Mouse (Mus musculus): ENCODE measurements around the gene Ap1ar. TPM values are rescaled to one million over a fixed set of nuclear protein-coding genes. Genes with fewer than 3 reads are reported as not detected.
"Not testable (repeated sequence)": the region's sequence is repeated elsewhere in the genome, so short reads cannot be mapped to it uniquely, and the experiment has no call there.

Ap1ar gene
- total RNA-seq, 2 experiments from 2014 or later, result 22.2 to 25.1 TPM

- peak within 1 kb of the TSS; percentile 89 for H3K4me3 ChIP-seq
- intact Hi-C loops (cut with DNase I), result loop anchor here (5.0 kb wide), 1 partner anchor 48 kb away; the partner anchor contains the start of gene Ap1ar
- peak; percentile 78 for DNase-seq
- peak within 1 kb of the TSS; percentile 77 for H3K27ac ChIP-seq
- TF ChIP-seq CTCF (IDR thresholded peaks at IDR 0.05), result peak; percentile 7; the same call in 1 of the 2 replicates
These were observed 47.7 kb downstream of the Ap1ar start, which contains the start of gene Tifa for GRCm38 (mm10) chr3:127789500-127790191. Tifa (plus strand) TSS chr3:127789805.

- H3K27ac ChIP-seq, result peak overlapping the region; percentile 77; the same call in 1 of the 2 replicates
- no peak for DNase-seq
- H3K4me3 ChIP-seq, result peak overlapping the region; percentile 89
- no peak for TF ChIP-seq CTCF (IDR thresholded peaks at IDR 0.05)
- intact Hi-C loops (cut with DNase I), result no loop called here
These were observed 48.4 kb downstream of the Ap1ar start for GRCm38 (mm10) chr3:127788919-127789318.

- Histone ChIP-seq H3K27ac (no peak overlapping the region), H3K4me3 (no peak overlapping the region)
- intact Hi-C loops (cut with DNase I), result no loop called here
These were observed 49.3 kb downstream of the Ap1ar start for GRCm38 (mm10) chr3:127788038-127788437.

GRCm38 (mm10) chr3:127787032-127787431 lies 50.3 kb downstream of the Ap1ar start:
- no peak for TF ChIP-seq CTCF (IDR thresholded peaks at IDR 0.05)
- intact Hi-C loops (cut with DNase I), result no loop called here
- Histone ChIP-seq H3K27ac (no peak overlapping the region), H3K4me3 (no peak overlapping the region)
- DNase-seq, result no peak

More at GRCm38 (mm10) chr3:127788038-127788437, 49.3 kb downstream of the Ap1ar start:
- TF ChIP-seq CTCF (IDR thresholded peaks at IDR 0.05), result no peak
- DNase-seq, result no peak

- H3K27ac ChIP-seq; DNase-seq; intact Hi-C loops (cut with DNase I); H3K4me3 ChIP-seq: not testable (repeated sequence)
These were observed 53.6 kb downstream of the Ap1ar start for GRCm38 (mm10) chr3:127783680-127784079.

GRCm38 (mm10) chr3:127782921-127783320 lies 54.4 kb downstream of the Ap1ar start:
- intact Hi-C loops (cut with DNase I), result no loop called here
- H3K4me3 ChIP-seq, result no peak overlapping the region
- TF ChIP-seq CTCF (IDR thresholded peaks at IDR 0.05), result no peak
- H3K27ac ChIP-seq, result no peak overlapping the region
- DNase-seq, result no peak

- TF ChIP-seq CTCF (IDR thresholded peaks at IDR 0.05), result no peak
- H3K4me3 ChIP-seq, result no peak overlapping the region; the same call in 1 of the 2 replicates
- H3K27ac ChIP-seq, result no peak overlapping the region
- DNase-seq, result no peak
- intact Hi-C loops (cut with DNase I), result no loop called here
These were observed 56.4 kb downstream of the Ap1ar start for GRCm38 (mm10) chr3:127780921-127781320.

- intact Hi-C loops (cut with DNase I), result no loop called here
These were observed 57.2 kb downstream of the Ap1ar start, which contains the start of gene Alpk1 for GRCm38 (mm10) chr3:127780021-127780644. Alpk1 (minus strand) TSS chr3:127780527.

GRCm38 (mm10) chr3:127769146-127769545 lies 68.2 kb downstream of the Ap1ar start:
- intact Hi-C loops (cut with DNase I), result loop anchor here (10.0 kb wide), 1 partner anchor 176 kb away; no protein-coding TSS in a partner anchor
- TF ChIP-seq CTCF (IDR thresholded peaks at IDR 0.05), result no peak
- Histone ChIP-seq H3K27ac (no peak overlapping the region), H3K4me3 (no peak overlapping the region)
- no peak for DNase-seq

More at GRCm38 (mm10) chr3:127780021-127780644, 57.2 kb downstream of the Ap1ar start, which contains the start of gene Alpk1:
- peak; percentile 68 for TF ChIP-seq CTCF (IDR thresholded peaks at IDR 0.05)
- peak; percentile 74 for DNase-seq
- H3K27ac ChIP-seq, result peak within 1 kb of the TSS; percentile 85
- H3K4me3 ChIP-seq, result peak within 1 kb of the TSS; percentile 77

GRCm38 (mm10) chr3:127765971-127766370 lies 71.4 kb downstream of the Ap1ar start:
- DNase-seq, result no peak
- H3K4me3 ChIP-seq, result no peak overlapping the region
- no peak overlapping the region for H3K27ac ChIP-seq
- no peak for TF ChIP-seq CTCF (IDR thresholded peaks at IDR 0.05)
- intact Hi-C loops (cut with DNase I), result loop anchor here (10.0 kb wide), 1 partner anchor 179 kb away; no protein-coding TSS in a partner anchor

GRCm38 (mm10) chr3:127764541-127764940 lies 72.8 kb downstream of the Ap1ar start:
- Histone ChIP-seq H3K4me3 (no peak overlapping the region), H3K27ac (no peak overlapping the region)
- TF ChIP-seq CTCF (IDR thresholded peaks at IDR 0.05), result no peak
- intact Hi-C loops (cut with DNase I), result loop anchor here (5.0 to 10.0 kb wide), 2 partner anchors 180 to 192 kb away; no protein-coding TSS in a partner anchor
- no peak for DNase-seq

GRCm38 (mm10) chr3:127763076-127763612 lies 74.2 kb downstream of the Ap1ar start:
- no peak overlapping the region for H3K27ac ChIP-seq
- peak overlapping the region; percentile 45 for H3K4me3 ChIP-seq
- intact Hi-C loops (cut with DNase I), result loop anchor here (5.0 to 10.0 kb wide), 2 partner anchors 182 to 191 kb away; no protein-coding TSS in a partner anchor
- DNase-seq, result peak; percentile 85
- TF ChIP-seq CTCF (IDR thresholded peaks at IDR 0.05), result peak; percentile 84
